Mouse (Mus musculus) yolk sac, embryonic 10.5 days (tissue): ENCODE data around the gene Gabra5.

Source experiments
- DNase-seq: peaks from one replicate; pipeline ENCODE4 v3.0.0-alpha.2; 2017; ENCODE audit warnings: low spot score

Gabra5 gene

GRCm38 (mm10) chr7:57386517-57387340 lies 123.1 kb downstream of the Gabra5 start, which contains the start of gene Gabrg3:
Gene Gabrg3, minus strand, starts transcription at chr7:57387188.
- no peak for DNase-seq

- no peak for DNase-seq
Measured at GRCm38 (mm10) chr7:57384112-57384511, 125.7 kb downstream of the Gabra5 start.

GRCm38 (mm10) chr7:57366013-57366390 lies 143.9 kb downstream of the Gabra5 start:
- no peak for DNase-seq

GRCm38 (mm10) chr7:57365134-57366012 lies 144.5 kb downstream of the Gabra5 start:
- DNase-seq = no peak

- no peak for DNase-seq
Measured at GRCm38 (mm10) chr7:57363812-57364211, 146.0 kb downstream of the Gabra5 start.

- DNase-seq = no peak
Measured at GRCm38 (mm10) chr7:57357871-57358540, 151.9 kb downstream of the Gabra5 start.
